Mouse (Mus musculus) embryonic facial prominence, embryonic 12.5 days (tissue): ENCODE results near the gene Ccdc27. TPM values are rescaled to one million over a fixed set of nuclear protein-coding genes. Genes with fewer than 3 reads are reported as not detected.

Experiments used
- ATAC-seq: fragments of 200-750 bp; cut with Nextera tagmentation; 2 replicates; pipeline ENCODE4 v1.8.0; 2017; ENCODE audit not compliant: insufficient number of reproducible peaks, insufficient read depth, low FRiP score, low TSS enrichment
- H3K27ac ChIP-seq: fragments of 300-500 bp; sonication (generic); 2 replicates; pipeline ENCODE4 v1.5.1; 2016; ENCODE audit warnings: mild to moderate bottlenecking
- H3K27me3 ChIP-seq: fragments of 300-500 bp; sonication (generic); 2 replicates; pipeline ENCODE4 v1.6.1; 2016; ENCODE audit warnings: mild to moderate bottlenecking, moderate library complexity
- H3K36me3 ChIP-seq: fragments of 300-500 bp; sonication (generic); 2 replicates; pipeline ENCODE4 v1.6.1; 2016; ENCODE audit warnings: mild to moderate bottlenecking
- H3K4me1 ChIP-seq: fragments of 300-500 bp; sonication (generic); 2 replicates; pipeline ENCODE4 v1.6.1; 2016
- H3K4me2 ChIP-seq: fragments of 300-500 bp; sonication (generic); replicated peaks from 2 replicates; pipeline ENCODE4 v1.6.1; 2016; ENCODE audit warnings: mild to moderate bottlenecking, moderate library complexity
- H3K4me3 ChIP-seq: fragments of 300-500 bp; sonication (generic); 2 replicates; pipeline ENCODE4 v1.5.1; 2016; ENCODE audit warnings: mild to moderate bottlenecking
- H3K9ac ChIP-seq: fragments of 300-500 bp; sonication (generic); 2 replicates; pipeline ENCODE4 v1.6.1; 2016; ENCODE audit warnings: mild to moderate bottlenecking, moderate library complexity
- H3K9me3 ChIP-seq: fragments of 300-500 bp; sonication (generic); 2 replicates; pipeline ENCODE4 v1.6.1; 2016; ENCODE audit warnings: mild to moderate bottlenecking, moderate library complexity
- WGBS: fragments of 180-500 bp; shearing (Covaris S2); methylation state at CpG from one replicate; pipeline ENCODE4 v1.1.7; 2016; 5-methylcytosine and 5-hydroxymethylcytosine counted together
- polyA plus RNA-seq: library from polyadenylated mRNA; unstranded; fragments of >200 nt; fragmentation: Nextera tagmentation; extraction: Ambion mirVana; gene quantifications from 2 replicates; pipeline ENCODE4 v1.2.1, GENCODE M21; 2016

Ccdc27 gene
- polyA plus RNA-seq, 1 experiment from 2014 or later = not detected

DNA sequence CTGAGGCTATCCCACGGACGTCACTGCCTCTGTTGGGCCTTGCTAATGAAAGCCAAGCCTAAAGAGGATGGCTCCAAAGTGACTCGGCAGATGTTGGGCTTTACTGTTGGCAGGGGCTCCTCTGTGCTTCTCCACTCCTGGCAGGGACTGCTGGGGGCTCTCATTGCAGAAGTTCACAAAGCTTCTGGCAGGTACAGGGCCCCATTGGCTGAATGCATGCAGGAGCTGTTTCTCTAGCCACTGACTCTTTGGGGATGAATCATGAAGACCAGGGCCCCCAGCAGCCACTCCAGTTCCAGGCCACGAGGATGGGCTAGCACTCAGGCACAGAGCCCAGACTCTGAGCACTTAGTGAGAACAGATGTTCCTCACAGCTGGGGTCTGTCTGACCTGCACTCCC is 15.2 kb upstream of the Ccdc27 start:
- no peak for ATAC-seq
- Histone ChIP-seq H3K4me1 (peaks cover 4% of the 10 kb centered on the region; the same call in 1 of the 2 replicates), H3K27ac (no peak overlapping the region), H3K27me3 (no peaks in the 10 kb centered on the region), H3K9ac (no peak overlapping the region), H3K36me3 (no peaks in the 10 kb centered on the region), H3K4me2 (no peak overlapping the region), H3K9me3 (no peaks in the 10 kb centered on the region), H3K4me3 (no peak overlapping the region)
- WGBS = 57% methylated on average over 4 of the region's 4 CpGs

DNA sequence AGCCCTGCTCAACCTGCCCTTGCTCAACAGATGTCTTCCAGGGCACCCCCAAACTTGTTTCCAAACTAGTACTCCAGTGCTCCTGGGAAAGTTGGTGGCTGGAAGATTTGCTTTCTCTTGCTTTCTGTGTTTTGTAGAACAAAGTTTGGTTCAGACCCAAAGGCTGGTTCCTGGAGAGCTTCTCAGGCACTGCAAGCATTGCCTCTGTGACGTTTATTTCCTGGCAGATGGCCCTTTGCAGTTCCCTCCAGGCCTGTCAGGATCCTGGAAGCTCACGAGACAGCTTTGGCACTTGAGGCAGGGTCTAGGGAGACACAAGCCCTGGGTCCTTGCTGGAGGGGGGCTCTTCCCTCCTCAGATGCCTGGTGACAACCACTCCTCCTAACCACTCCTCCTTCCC is 14.2 kb upstream of the Ccdc27 start:
- H3K9me3 ChIP-seq = no peaks in the 10 kb centered on the region
- no peaks in the 10 kb centered on the region for H3K36me3 ChIP-seq
- WGBS = 53% methylated on average over 2 of the region's 2 CpGs
- no peak for ATAC-seq
- H3K27ac ChIP-seq = peak overlapping the region; percentile 46
- H3K9ac ChIP-seq = no peak overlapping the region
- H3K4me3 ChIP-seq = no peak overlapping the region
- H3K27me3 ChIP-seq = no peaks in the 10 kb centered on the region
- H3K4me2 ChIP-seq = no peak overlapping the region
- peaks cover 4% of the 10 kb centered on the region; the same call in 1 of the 2 replicates for H3K4me1 ChIP-seq

DNA sequence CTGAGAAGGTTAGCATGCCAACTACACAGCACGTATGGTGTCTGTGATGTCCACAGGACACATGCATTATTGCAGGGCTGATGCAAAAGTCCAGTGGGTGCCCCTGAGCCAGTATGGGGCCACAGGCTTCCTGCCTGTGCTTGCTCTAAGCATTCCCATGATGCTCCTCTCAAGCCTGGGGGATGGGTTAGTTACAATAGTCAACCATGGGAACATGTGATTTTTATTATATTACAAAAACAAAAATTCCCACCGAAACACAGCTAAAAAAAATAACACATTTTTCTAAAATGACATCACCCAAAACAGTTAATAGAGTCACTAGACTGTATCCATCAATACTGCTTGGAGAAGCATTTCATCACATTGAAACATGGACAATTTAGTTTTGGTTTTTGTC is 13.6 kb upstream of the Ccdc27 start:
- peak overlapping the region; percentile 54 for H3K27ac ChIP-seq
- no peak overlapping the region for H3K4me2 ChIP-seq
- peaks cover 4% of the 10 kb centered on the region; the same call in 1 of the 2 replicates for H3K4me1 ChIP-seq
- no peak overlapping the region for H3K4me3 ChIP-seq
- no peak overlapping the region for H3K9ac ChIP-seq
- no peaks in the 10 kb centered on the region for H3K36me3 ChIP-seq
- no peaks in the 10 kb centered on the region for H3K9me3 ChIP-seq
- no peak for ATAC-seq
- WGBS = 46% methylated on average over 2 of the region's 2 CpGs
- H3K27me3 ChIP-seq = no peaks in the 10 kb centered on the region

DNA sequence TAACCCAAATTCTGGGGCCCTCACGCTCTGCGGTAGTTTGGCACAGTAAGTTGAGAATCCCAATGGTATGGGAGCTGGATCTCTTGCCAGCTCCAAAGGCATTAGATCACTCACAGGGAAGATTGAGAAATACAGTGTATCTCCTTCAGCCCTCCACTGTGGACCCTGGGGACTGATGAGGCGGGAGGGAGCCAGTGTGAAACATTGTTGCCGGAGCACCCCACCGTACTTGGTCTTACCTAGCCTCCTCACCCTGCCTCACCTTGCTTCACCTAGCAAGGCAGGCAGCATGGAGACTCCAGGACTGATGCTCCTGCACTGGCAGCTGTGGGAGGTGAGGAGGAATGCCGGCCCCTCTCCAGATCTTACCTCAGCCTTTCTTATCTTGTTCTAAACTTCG is 13.0 kb upstream of the Ccdc27 start:
- Histone ChIP-seq H3K27ac (peak overlapping the region; percentile 54), H3K9ac (no peak overlapping the region)
- ATAC-seq = no peak

DNA sequence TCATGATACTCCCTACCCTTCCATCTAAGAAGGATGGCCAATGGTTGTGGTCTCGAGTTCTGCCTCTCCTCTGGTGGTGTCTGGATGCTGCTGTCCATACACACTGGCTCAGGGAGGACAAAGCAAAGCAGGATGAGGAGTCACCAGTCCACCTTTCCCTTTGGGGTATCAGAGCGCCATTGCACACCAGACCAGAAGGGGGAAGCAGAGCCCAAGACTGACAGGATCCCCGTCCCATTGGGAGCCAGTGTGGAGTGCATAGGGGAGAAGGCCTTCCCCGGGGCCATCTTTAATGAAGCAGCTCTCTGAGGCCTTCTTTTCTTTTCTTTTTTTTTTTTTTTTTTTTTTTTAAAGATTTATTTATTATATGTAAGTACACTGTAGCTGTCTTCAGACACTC is 10.6 kb upstream of the Ccdc27 start:
- H3K27me3 ChIP-seq = no peaks in the 10 kb centered on the region
- H3K36me3 ChIP-seq = no peaks in the 10 kb centered on the region
- no peaks in the 10 kb centered on the region for H3K9me3 ChIP-seq
- ATAC-seq = no peak
- no peak overlapping the region for H3K4me2 ChIP-seq
- 64% methylated on average over 4 of the region's 4 CpGs for WGBS
- H3K27ac ChIP-seq = no peak overlapping the region
- H3K4me3 ChIP-seq = no peak overlapping the region
- H3K9ac ChIP-seq = no peak overlapping the region
- H3K4me1 ChIP-seq = peaks cover 4% of the 10 kb centered on the region; the same call in 1 of the 2 replicates

More for the DNA sequence above, 13.0 kb upstream of the Ccdc27 start:
- H3K27me3 ChIP-seq = no peaks in the 10 kb centered on the region
- H3K9me3 ChIP-seq = no peaks in the 10 kb centered on the region
- H3K4me2 ChIP-seq = no peak overlapping the region
- no peak overlapping the region for H3K4me3 ChIP-seq
- peaks cover 4% of the 10 kb centered on the region; the same call in 1 of the 2 replicates for H3K4me1 ChIP-seq
- 85% methylated on average over 7 of the region's 7 CpGs for WGBS
- H3K36me3 ChIP-seq = no peaks in the 10 kb centered on the region

DNA sequence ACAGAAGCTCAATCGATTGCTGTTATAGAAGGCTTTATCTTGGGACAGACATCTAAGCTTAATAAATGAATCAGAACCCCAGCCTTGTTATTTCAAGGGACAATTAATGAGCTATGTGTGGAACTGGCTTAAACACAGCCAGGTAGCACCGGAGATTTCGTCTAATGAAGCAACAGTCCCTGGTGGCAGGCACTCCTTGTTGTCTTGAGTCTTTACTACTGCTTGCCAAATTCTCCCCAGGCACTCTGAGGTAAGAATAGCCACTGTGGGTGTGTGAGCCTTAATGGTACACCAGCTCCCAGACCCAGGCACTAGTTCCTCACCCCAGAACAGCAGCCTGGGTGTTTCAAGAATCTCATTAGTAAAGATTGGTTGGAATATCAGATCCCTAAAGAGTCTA is 8.9 kb upstream of the Ccdc27 start:
- no peak for ATAC-seq
- 88% methylated on average over 3 of the region's 3 CpGs for WGBS

DNA sequence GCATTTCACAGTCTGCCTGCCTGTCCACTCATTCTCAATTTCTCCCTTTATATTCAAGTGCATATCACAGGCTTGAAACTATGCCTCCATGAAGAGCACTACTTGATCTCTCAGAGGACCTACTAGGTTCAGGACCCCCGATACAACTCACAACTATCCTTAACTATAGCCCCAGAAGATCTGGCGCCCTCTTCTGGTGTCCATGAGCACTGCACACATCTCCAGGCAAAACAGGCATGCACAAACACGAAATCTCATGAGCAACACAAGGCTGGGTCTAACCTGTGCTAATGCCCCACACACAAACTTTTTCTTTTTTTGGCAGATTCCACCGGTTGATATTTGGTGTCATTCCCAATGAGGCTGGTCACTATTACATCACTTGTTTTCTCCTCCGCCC is 3.4 kb upstream of the Ccdc27 start:
- no peak overlapping the region for H3K27ac ChIP-seq
- no peak overlapping the region for H3K9ac ChIP-seq
- H3K4me2 ChIP-seq = no peak overlapping the region
- H3K27me3 ChIP-seq = no peaks in the 10 kb centered on the region
- WGBS = 62% methylated on average over 5 of the region's 5 CpGs
- H3K4me1 ChIP-seq = no peaks in the 10 kb centered on the region
- H3K36me3 ChIP-seq = no peaks in the 10 kb centered on the region
- H3K9me3 ChIP-seq = no peaks in the 10 kb centered on the region
- ATAC-seq = no peak
- H3K4me3 ChIP-seq = no peak overlapping the region

More for the DNA sequence above, 8.9 kb upstream of the Ccdc27 start:
- Histone ChIP-seq H3K4me3 (no peak overlapping the region), H3K36me3 (no peaks in the 10 kb centered on the region), H3K27me3 (no peaks in the 10 kb centered on the region), H3K4me2 (no peak overlapping the region), H3K9me3 (no peaks in the 10 kb centered on the region), H3K4me1 (peaks cover 4% of the 10 kb centered on the region; the same call in 1 of the 2 replicates), H3K27ac (no peak overlapping the region), H3K9ac (no peak overlapping the region)

DNA sequence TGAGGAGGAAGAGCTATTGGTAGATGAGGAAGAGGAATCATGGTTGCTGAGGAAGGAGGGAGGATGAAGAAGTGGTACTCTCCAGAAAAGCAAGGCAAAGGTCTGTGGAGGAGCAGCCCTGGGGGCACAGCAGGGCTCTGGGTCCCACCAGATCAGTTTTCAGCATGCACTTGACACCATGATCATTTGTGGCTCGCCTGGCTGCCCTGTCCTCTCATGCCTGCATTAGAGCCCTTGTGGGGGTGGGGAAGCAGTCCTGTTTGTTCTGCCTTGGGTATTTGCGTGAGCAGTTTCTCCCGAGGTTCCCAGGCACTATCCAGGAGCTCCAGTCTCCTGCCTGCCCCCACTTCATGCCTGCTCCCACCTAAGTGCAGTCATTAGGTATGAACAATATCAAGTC is 5.4 kb downstream of the Ccdc27 start:
- 39% methylated on average over 3 of the region's 3 CpGs for WGBS
- no peaks in the 10 kb centered on the region for H3K27me3 ChIP-seq
- H3K4me3 ChIP-seq = no peak overlapping the region
- no peak for ATAC-seq
- no peak overlapping the region for H3K9ac ChIP-seq
- H3K36me3 ChIP-seq = no peaks in the 10 kb centered on the region
- no peak overlapping the region for H3K27ac ChIP-seq
- H3K9me3 ChIP-seq = no peaks in the 10 kb centered on the region
- no peak overlapping the region for H3K4me2 ChIP-seq
- H3K4me1 ChIP-seq = no peaks in the 10 kb centered on the region

DNA sequence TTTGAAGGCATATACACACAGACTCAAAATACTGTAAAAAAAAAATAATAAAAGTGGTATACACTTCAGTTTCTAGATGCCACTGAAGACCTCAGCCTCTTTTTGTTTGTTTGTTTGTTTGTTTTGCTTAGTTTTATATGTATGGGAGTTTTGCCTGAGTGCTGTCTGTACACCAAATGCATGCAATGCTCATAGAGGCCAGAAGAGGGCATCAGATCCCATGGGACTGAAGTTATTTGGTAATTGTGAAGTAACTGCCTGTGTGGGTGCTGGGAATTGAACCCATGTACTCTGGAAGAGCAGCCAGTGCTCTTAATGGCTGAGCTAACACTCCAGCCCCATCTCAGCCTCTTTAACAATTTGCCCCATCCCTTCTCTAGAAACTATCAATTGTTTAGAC is 13.8 kb downstream of the Ccdc27 start:
- no peak overlapping the region for H3K27ac ChIP-seq
- H3K9me3 ChIP-seq = no peaks in the 10 kb centered on the region
- H3K36me3 ChIP-seq = no peaks in the 10 kb centered on the region
- no peak for ATAC-seq
- H3K4me1 ChIP-seq = peaks cover 10% of the 10 kb centered on the region
- no peak overlapping the region for H3K4me2 ChIP-seq
- no peak overlapping the region for H3K9ac ChIP-seq
- peaks cover 34% of the 10 kb centered on the region for H3K27me3 ChIP-seq
- no peak overlapping the region for H3K4me3 ChIP-seq

DNA sequence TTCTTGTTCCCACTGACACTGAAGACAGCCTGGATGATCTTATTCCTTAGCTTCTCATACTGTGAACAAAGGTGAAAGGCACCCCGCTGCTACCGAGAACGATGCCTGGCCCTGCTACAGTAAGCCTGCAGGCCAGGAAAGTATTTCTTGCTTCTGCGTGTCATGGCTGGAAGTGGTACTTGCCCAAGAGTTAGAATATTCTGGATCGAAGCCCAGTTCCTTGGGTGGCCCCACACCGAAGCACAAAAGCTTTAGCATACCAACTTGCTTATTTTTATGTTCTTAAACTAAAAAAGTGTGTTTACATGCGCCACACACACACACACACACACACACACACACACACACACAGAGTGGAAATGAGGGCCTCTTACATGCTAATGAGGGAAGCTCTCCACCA is 14.4 kb downstream of the Ccdc27 start:
- Histone ChIP-seq H3K4me2 (no peak overlapping the region), H3K4me3 (no peak overlapping the region), H3K27ac (no peak overlapping the region), H3K9ac (no peak overlapping the region), H3K9me3 (no peaks in the 10 kb centered on the region), H3K4me1 (peaks cover 10% of the 10 kb centered on the region), H3K27me3 (peaks cover 34% of the 10 kb centered on the region), H3K36me3 (no peaks in the 10 kb centered on the region)
- WGBS = 69% methylated on average over 7 of the region's 7 CpGs
- no peak for ATAC-seq

DNA sequence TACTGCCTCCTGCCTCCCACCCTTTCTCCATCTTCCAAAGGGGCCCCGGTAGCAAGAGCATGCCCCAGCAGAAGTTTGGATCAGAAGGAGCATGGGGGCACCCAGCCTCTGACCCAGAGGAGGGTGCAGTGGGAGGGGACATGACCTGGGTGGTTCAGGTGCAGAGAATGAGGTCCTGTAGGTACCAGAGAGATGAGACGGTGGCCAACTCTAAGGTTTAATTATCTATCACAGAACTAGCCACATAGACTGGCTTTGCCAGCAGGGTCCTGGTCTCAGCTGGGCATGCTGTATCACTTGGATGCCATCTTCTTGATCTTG is 16.1 kb downstream of the Ccdc27 start:
- ATAC-seq = no peak
- peaks cover 34% of the 10 kb centered on the region for H3K27me3 ChIP-seq
- H3K27ac ChIP-seq = no peak overlapping the region
- WGBS = 28% methylated on average over 2 of the region's 2 CpGs
- peak overlapping the region; percentile 57 for H3K4me2 ChIP-seq
- peaks cover 10% of the 10 kb centered on the region for H3K4me1 ChIP-seq
- H3K4me3 ChIP-seq = peak overlapping the region; percentile 35
- H3K9me3 ChIP-seq = no peaks in the 10 kb centered on the region
- H3K9ac ChIP-seq = no peak overlapping the region
- H3K36me3 ChIP-seq = peaks cover 8% of the 10 kb centered on the region

DNA sequence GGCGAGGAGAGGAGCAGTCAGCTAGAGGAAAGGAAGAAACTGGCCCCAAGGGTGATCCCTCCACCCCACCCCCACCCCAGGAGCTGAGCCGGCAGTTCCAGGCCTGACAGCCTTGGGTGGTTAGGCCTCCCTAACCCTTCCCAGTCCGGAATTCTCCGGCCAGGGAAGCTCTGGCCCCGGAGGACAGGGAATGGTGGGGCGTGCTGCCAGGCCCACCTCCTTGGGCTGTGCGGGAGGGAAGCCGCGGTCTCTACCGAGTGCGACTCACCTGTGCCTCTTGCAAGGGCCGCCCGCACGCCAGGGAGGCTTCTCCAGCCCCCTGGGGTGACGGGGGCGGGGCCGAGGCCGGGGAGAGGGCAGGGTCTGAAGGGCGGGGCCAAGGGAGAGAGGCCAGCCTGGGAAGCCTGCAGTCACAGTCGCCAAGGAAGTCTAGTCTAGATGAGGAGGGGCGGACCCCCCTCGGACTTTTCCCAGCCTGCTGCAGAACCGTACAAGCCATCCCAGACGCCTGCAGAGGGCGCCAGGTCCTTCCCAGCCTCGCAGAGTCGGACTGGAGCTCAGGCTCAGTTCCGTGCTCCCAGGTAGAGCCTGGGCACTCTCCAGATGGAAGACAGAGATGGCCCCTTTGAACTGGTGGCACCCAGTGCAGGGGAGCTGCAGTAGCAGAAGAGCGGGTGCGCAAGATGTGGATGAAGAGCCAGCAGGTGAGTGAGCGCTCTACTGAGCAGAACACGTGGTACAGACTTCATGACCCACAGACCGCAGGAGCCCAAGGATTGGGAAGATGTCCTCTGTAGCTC is 16.6 kb downstream of the Ccdc27 start, which contains the start of gene Smim1:
TSS of gene Smim1 (minus strand) at position 590 of the 800 bp plus-strand sequence.
- peak within 1 kb of the TSS; percentile 35 for H3K4me3 ChIP-seq
- H3K4me2 ChIP-seq = peak within 1 kb of the TSS; percentile 57
- H3K27me3 ChIP-seq = peaks cover 34% of the 10 kb centered on the region
- H3K4me1 ChIP-seq = peaks cover 10% of the 10 kb centered on the region
- peak within 1 kb of the TSS; percentile 37 for H3K27ac ChIP-seq
- WGBS = 2% methylated on average over 33 of the region's 33 CpGs
- no peaks in the 10 kb centered on the region for H3K9me3 ChIP-seq
- peaks cover 13% of the 10 kb centered on the region for H3K36me3 ChIP-seq
- H3K9ac ChIP-seq = peak within 1 kb of the TSS; percentile 48; the same call in 1 of the 2 replicates
- ATAC-seq = peak; percentile 59
